Mouse (Mus musculus): ENCODE data around the gene Helz2. TPM values are rescaled to one million over a fixed set of nuclear protein-coding genes. Genes with fewer than 3 reads are reported as not detected.

The Helz2 gene
- total RNA-seq (2023), result 138 TPM

DNA sequence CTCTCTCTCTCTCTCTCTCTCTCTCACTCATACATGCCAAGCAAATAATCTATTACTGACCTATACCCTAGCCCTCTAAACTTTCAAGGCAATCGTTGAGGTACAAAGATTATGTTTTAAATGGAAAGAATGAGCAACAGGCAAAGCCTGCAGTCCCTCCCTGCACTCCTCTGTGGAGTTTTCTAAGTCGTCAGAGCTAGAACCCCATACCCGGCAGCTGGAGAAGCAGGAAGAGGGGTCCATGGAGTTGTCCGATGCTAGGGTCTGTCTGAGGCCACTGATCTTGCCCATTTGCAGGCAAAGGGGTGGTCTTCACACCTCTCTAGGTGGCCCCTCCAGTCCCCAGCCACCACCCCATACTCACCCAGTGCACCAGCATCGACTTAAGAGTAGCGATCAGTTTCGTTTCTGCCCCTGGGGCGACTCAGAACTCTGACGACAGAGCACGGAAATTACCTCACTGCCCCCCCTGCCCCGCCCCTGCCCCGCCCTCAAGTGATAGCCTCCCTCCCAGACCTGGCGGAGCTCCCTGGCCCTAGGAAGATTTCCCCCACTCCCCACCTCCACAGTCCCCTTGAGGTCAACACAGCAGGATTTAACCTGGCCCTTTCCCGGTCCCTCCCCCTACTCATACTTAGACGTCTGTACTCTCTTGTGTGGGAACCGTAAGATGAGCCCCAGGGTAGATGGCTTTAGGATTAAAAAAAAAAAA, at the start of gene Helz2:
TSS of gene Helz2 (minus strand) at position 426 of the 712 bp plus-strand sequence.

DNA sequence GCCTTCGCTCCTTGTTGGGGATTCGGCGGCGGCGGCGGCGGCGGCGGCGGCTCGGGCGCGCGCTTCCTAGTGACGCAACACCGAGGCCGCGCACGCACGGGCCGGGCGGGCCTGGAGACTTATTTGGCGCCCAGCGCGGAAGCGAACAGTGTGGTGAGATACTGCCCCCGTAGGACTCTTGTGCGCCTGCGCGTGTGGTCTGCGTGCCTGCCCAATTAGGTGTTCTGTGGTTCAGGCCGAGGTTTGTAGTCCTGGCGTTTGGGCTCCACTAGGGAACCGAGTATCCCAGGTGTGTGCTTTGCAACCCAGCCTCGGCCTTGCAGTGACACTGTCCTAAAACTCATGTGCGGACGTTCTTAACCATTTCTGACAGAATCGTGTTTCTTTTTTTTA, 46.1 kb upstream of the Helz2 start, which contains the start of gene Gmeb2:
TSS of gene Gmeb2 (minus strand) at position 78 of the 393 bp plus-strand sequence.

DNA sequence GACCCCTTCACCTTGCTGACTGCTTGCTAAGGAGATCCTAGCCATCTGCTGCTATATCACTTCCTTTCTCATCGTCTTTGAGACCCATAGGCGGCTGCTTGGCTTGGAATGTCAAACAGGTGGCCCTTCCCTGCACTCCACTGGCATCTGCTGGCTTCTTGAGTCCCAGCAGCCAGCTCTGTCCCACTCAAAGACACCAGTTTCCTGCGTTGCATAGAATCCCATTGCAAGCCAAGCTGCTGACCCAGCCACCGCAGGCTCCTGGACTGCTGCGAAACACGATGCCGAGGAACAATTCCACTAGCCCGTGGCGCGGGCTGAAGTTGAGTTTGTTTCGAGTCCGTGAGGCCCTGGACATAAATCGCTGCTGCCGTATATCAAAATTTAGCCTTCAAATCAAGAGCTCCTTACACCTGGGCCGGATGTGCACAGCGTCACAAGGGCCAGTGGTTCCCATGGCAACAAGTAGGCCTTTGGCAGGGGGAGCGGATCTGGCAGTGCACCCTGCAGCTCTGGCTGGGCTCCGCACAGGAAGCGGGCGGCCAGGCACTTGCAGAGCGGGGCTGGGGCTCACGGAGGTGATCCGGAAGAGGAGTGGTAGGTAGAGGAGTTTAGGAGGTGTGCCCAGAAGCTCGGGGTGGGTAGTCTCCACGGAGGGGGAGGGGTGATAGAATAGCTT, 22.1 kb downstream of the Helz2 start, which contains the start of gene Fndc11:
TSS of gene Fndc11 (plus strand) at position 476 of the 679 bp plus-strand sequence.

DNA sequence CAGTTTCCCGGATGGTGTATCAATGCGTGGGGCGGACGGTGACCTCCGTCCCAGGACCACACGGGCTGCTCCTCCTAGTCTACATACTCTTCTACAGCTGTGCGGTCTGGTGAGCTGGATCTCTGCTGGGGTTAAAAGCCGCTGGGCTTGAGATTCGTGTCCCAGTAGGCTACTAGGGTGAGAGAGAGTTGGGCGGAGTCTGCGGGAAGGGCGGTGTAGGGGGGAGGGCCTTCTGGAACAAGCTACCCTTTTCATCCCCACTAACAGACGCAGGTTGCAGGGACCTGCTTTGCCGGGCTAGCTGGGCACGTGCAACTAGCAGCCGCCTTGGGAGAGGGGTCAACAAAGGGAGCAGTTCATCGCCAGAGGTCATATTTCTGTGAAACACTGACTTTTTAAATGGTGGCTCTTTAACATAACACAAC, 28.8 kb downstream of the Helz2 start, which contains the start of gene Srms:
TSS of gene Srms (minus strand) at position 165 of the 425 bp plus-strand sequence.

DNA sequence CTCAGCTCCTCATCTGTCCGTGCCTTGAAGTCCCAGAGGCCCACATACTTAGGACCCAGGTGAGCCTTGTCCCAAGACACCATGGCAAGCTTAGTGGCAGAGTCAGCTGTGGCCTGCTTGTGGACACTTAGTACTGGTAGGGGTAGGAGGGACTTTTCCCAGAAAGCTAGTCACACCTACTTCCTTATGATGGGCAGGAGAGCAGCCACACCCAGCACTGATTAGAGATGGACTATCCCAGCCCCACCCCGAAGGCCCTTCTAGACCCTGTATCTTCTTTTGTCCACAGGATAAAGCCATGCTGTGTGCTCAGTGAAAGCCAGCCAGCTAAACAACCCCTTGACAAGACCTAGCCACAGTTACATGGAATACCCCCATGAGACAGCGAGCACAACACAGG, 39.4 kb downstream of the Helz2 start, which contains the start of gene Ptk6:
TSS of gene Ptk6 (minus strand) at position 368 of the 400 bp plus-strand sequence.

DNA sequence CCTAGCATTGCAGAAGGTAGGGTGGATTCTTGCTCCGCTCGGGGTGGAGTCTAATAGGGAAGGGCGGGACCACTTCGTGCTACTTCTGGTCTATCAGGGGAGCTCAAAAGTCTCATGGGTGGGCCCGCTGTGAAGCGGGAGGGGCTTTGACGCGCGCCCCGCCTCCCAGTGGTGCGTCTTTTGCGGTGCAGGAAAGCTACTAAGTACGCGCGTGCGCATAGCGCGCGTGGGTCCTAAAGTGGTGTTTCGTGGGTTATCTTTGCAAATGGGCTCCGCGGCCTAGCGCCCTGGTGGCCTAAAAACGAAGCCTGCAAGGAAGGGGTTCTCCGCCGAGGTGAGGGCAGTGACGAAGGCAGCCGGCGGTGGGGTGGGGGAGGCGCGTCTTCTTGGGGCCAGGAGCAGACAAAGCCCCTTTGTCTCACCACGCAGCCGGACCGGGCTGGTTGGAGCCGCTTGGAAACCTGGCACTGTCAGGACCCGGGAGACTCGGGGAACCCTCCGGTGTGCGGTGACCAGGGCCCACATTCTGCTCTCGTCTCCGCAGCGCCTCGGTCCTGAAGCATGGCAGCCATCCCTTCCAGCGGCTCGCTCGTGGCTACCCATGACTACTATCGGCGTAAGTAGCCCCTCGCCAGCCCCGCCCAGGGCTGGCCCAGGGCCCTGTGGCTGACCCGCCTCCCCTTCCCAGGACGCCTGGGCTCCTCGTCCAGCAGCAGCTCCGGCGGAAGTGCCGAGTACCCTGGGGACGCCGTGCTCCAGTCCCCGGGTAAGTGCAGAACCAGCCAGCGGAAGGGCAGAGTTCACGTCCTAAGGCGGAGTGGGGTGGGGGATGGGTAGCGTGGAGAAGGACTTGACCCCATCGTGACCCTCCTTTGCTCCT, 54.5 kb downstream of the Helz2 start, which contains the start of gene Ppdpf:
TSS of gene Ppdpf (plus strand) at position 127 of the 880 bp plus-strand sequence.

Other genes with a start within 250 kb of the Helz2 start
- not detected for gene Chrna4, start 198.5 kb downstream of the Helz2 start, total RNA-seq (2023)
- not detected for gene Kcnq2, start 106.7 kb downstream of the Helz2 start, total RNA-seq (2023)
- not detected for gene Eef1a2, start 85.0 kb downstream of the Helz2 start, total RNA-seq (2023)
- 87.7 TPM for gene Ppdpf, start 54.8 kb downstream of the Helz2 start, total RNA-seq (2023)
- not detected for gene Ptk6, start 39.2 kb downstream of the Helz2 start, total RNA-seq (2023)
- gene Srms, start 28.8 kb downstream of the Helz2 start, total RNA-seq (2023), result 0.79 TPM
- not detected for gene Fndc11, start 22.0 kb downstream of the Helz2 start, total RNA-seq (2023)
- gene Gmeb2, start 46.0 kb upstream of the Helz2 start, total RNA-seq (2023), result 53.9 TPM
- gene Stmn3, start 72.5 kb upstream of the Helz2 start, total RNA-seq (2023), result not detected
- gene Rtel1, start 77.7 kb upstream of the Helz2 start, total RNA-seq (2023), result 115 TPM
- 102 TPM for gene Zgpat, start 122.9 kb upstream of the Helz2 start, total RNA-seq (2023)
- 82.0 TPM for gene Arfrp1, start 123.4 kb upstream of the Helz2 start, total RNA-seq (2023)
- gene Lime1, start 138.1 kb upstream of the Helz2 start, total RNA-seq (2023), result 214 TPM
- 0.76 TPM for gene Zbtb46, start 217.4 kb upstream of the Helz2 start, total RNA-seq (2023)